Mouse (Mus musculus) thymus, postnatal 0 days (tissue): ENCODE data around the gene Fam83d. TPM values are rescaled to one million over a fixed set of nuclear protein-coding genes. Genes with fewer than 3 reads are reported as not detected.
A peak's percentile ranks its signal among the peaks of the same experiment; 100 is the strongest.
"Not testable (repeated sequence)": the region's sequence is repeated elsewhere in the genome, so short reads cannot be mapped to it uniquely, and the experiment has no call there.

ENCODE experiments used
- DNase-seq: peaks from one replicate; pipeline ENCODE4 v3.0.0-alpha.2; 2015; ENCODE audit warnings: low spot score
- polyA plus RNA-seq: library from polyadenylated mRNA; unstranded; fragments of >200 nt; fragmentation: Nextera tagmentation; extraction: Ambion mirVana; gene quantifications from 2 replicates; pipeline ENCODE4 v1.2.1, GENCODE M21; 2015

Gene Fam83d
- 18.7 and 19.8 TPM in 2 replicates for polyA plus RNA-seq

DNA sequence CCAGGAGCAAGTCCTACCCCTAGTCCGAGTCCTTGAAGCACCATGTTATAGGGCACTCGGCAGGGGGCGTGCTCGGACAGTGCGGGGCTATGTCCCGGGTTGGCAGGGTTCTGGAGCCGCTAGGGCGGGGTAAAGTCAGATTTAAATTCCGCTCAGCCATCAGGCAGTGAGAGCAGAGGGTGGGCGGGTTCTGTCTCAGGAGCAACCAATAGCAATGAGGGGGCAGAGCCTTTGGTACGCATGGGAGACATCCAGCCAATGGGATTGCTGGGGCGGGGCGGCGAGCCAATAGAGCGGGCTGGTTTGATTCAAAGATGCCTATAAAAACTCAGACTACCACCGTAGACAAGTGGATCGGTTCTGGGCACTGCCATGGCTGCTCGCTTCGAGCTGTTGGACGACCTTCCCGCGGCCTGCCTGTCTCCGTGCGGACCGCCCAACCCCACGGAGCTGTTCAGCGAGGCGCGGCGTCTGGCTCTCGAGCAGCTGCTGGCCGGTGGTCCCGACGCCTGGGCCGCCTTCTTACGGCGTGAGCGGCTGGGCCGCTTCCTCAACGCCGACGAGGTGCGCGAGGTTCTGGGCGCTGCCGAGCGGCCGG lies at the start of gene Fam83d:
Gene Fam83d, plus strand, starts transcription at position 352 of the 598 bp plus-strand sequence.
- DNase-seq = peak; percentile 97

DNA sequence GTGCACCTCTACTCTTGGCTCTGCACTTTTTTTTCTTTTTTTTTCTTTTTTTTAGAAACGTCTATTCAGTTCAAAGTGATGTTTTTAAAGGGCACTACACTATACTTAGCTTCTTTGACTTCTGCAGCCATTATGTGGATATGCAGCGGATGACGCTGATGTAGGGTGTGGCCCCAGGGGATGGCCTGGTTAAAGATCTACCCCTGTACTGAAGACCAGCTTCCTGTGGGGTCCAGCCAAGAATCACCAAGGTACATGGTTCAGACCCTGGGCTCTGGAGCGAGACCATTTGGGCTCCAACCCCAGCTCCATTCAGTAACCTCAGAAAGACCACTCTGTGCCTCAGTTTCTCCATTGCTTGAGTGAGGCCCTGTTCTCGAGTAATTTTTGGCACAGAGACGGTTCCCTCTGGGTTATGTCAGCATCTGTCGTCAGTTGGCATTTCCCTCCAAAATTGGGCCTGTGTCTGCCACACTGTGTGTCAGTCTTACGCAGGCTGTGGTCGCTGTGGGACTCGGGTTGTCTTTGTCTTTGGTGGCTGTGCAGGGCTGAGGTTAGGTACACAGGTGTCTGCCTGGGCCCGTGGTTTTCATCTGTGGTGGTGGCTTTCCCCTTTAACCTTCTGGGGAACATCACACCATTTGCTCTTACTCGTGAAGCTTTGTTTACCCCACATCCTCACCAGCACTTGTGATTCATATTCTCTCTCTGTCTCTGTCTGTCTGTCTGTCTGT lies 48.9 kb upstream of the Fam83d start:
- DNase-seq = peak; percentile 96

DNA sequence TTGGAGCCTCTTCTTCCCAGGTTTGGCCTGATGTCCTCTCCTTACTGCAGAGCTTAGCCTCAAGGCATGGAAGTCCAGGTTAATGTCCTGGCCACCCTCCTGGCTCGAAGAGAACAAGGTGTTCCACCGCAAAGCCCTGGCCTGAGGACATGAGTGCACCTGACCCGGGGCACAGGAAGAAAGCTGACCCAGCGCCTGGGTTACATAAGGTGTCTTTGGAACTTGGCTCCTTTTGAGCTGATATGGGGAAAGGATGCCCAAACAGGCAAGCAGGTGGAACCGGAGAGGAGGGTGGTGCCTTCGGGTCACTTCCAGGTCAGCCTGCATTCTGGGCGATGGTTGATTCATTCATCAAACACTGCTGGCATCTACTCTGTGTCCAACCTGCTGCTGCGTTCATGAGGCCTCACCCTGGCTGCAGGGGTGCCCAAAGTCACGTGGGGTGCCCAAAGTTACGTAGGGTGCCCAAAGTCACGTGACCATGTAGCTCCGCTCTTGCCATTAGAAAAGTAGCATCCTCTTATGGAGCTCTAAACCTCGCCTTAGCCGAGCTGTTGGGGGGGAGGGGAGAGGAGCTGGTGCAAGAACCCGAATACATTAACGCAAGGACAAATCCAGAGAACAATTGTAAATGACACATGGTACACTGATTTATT lies 47.0 kb upstream of the Fam83d start:
- DNase-seq = no peak

DNA sequence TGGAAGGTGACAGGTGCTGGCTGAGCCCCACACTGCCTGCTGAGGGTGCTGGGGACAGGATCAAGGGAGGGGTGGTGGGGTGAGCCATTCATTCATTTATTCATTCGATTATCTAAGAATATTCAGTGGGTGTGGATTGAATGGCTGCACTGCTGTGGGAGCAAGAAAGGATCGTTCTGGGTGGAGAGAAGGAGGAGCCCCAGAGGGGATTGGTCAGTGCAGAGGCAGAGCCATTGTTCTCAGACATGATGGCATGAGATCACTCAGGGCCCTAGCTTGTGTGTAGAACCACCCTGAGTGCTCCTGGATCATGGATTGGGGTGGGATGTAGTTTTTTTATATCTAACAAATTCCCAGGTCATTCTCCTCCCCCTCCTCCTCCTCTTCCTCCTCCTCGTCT lies 46.4 kb upstream of the Fam83d start:
- DNase-seq = no peak

DNA sequence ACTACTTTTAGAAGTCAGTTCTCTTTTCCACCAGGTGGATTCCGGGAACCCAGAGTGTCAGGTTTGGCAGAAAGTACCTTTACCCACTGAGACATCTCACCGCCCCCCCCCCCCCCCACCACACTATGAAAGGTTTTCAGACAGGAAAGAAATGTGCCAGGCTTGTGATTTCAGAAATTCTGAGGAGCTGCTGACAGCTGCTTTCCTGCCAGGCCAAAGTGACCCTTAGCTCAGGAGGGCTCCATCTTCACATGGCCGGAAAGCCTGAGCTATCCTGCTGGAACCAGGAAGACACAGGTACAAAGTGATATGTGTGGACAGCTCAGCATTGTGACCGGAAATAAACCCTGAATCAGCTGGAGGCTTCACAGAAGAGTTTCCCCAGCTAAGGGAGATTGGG lies 45.8 kb upstream of the Fam83d start:
- DNase-seq = peak; percentile 30

DNA sequence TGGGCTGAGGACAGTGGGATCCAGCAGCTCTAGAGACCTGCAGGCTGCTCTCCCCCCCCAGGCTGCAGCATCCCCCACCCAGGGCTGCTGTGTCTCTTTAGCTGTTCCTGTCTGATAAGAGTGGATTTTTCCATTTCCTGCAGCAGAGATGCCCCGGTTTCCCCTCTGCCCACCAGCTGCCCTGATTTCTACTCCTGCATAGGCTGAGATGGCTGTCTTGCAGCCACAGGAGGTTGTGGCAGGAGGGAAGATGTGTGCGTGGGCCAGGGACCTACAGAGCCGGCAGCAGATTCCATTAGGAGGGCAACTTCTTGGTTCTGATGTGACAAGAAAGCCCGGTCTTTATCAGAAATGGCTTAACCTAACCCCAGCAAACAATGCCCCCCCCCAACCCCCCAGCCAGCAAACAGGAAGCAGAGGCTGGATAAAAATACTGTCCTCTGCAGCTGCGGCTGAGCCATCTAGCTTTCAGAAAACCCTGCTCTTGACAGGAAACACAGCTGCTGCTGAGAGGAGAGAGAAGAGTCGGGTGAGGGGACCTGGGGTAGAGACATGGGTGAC lies 44.8 kb upstream of the Fam83d start:
- peak; percentile 90 for DNase-seq

DNA sequence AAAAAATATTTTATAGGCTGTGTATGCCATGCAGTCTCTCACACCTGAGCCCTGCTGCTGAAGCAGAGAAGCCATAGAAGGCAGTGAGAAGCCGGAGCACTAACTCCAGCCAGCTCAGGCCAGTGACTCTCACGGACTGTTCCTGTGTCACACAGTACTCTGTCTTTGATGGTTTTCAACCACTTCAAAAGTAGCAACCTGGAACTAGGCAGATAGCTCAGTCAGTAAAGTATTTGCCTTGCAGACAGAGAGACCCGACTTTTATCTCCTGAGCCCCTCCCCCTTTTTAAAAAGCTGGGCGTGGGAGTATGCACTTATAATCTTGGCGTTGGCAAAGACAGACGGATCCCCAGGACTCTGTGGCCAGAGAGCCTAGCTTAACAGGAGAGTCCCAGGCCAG lies 44.1 kb upstream of the Fam83d start:
- DNase-seq = peak; percentile 68

DNA sequence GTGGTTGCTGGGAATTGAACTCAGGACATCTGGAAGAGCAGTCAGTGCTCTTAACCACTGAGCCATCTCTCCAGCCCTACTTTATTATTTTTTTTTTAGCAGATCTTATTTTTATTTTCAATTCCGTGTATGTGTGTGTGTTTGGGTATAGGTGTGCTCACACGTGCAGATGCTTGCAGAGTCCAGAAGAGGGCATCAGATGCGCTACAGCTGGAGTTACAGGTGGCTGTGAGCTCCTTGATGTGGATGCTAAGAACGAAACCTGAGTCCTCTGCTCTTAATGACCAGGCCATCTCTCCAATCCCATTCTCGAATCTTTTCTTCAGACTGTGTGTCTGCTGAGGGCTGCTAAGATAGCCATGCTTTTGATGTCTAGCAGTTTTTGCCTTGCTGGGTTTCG lies 41.6 kb upstream of the Fam83d start:
- peak; percentile 28 for DNase-seq

DNA sequence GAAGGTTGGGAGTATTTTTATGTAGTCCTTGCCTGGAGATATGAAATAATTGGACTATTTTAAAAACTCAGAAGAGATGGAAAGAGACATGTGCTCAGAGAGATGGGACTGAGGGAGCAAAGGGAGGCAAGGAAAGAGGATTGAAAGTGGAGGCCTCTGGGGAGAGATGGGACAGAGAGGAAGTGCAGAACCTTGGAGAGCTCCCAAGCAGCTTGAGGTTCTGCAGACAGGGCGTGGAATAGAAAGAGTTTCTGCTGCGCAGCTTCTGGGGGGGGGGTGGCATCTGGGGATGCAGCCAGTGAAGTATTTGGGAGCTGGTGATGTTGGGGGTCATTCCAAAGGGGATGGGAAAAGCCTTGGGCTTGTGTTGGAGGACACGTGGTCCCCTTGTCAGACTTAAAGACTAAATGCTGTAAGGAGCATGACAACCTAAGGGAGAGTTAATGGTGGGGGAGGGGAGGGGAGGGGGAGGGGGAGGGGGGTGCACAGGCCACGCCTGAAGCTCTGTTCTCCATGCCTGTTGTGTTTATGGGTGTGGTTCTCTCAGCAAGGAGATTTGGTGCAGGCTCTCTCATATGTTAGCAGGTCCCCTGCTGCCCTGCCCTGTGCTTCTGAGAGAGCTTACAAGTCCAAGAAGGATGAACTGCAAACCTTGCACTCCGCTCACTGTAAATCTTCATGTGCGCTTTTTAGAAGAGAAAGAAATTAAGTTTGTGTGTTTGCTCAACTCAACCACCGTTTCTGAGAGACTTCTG lies 39.7 kb upstream of the Fam83d start:
- peak; percentile 38 for DNase-seq

DNA sequence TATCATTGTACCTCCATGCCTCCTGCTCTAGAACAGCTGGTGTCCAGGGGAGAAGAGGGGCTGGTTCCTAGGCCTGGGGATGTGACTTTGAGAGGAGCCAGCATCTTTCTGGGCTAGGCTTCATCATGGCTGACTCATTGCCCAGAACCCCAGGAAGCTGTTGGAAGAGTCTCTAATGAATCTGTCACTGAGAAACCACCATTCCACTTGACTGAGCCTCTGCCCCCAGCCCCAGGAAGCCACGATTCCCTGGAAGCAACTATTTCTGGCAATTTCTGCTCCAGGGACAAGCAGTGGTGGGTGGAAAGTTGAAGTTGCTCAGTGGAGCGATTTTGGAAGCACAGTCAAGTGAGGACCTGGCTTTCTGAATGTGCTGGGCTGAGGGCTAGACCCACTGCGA lies 37.0 kb upstream of the Fam83d start:
- no peak for DNase-seq

DNA sequence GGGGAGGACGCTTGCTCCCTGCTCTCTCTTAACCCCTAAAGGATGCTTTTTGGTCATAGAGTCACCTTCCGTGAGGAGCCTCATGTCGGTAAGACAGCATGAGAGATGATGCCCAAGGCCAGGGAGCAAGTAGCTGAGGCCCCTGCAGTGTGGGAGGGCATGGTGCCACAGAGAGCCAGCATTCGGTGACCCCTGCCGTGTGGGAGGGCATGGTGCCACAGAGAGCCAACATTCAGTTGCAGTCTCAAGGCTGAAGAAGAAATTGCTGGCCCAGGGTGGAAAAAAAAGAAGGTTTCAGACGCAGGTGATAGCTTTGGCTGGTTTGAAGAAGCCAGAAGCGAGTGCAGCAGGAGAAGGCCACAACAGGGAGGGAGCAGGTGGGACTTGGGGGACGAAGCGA lies 35.4 kb upstream of the Fam83d start:
- no peak for DNase-seq

DNA sequence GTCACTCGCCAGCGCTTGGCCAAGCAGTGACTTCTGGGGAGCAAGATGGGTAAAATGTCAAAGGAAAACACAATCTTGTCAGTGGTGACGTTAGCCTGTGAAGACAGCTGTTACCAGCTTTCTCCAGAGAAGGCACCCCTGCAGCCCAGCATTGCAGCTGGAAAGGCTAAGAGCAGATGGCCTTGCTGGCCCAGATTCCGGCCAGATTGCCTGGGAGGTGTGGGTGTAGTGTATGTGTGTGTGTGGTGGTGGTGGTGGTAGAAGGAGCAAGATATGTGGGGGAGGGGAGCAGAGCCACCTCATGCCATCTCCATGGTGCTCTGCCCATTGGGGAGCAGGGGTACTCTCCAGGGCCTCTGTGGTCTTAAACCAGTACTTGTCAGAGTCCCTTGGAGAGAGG lies 34.8 kb upstream of the Fam83d start:
- peak; percentile 14 for DNase-seq

DNA sequence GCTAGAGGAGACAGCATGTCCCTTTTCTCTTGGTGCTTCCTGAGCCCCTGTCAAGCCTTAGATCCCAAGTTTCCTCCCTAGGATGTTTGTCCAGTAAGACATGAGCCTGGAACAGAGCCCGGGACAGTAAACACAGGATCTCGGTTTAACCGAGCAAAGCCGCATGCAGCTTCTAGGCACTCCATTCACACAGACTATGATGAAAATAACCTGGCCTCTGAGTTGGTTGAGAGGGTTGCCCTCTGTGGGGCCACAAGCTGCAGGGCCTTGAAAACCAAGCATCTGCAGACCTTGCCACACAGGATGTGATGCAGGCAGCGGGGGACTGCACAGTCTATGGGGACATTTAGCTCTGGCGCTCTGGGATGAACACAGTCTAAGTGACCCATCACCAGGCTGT lies 34.0 kb upstream of the Fam83d start:
- DNase-seq = peak; percentile 74

DNA sequence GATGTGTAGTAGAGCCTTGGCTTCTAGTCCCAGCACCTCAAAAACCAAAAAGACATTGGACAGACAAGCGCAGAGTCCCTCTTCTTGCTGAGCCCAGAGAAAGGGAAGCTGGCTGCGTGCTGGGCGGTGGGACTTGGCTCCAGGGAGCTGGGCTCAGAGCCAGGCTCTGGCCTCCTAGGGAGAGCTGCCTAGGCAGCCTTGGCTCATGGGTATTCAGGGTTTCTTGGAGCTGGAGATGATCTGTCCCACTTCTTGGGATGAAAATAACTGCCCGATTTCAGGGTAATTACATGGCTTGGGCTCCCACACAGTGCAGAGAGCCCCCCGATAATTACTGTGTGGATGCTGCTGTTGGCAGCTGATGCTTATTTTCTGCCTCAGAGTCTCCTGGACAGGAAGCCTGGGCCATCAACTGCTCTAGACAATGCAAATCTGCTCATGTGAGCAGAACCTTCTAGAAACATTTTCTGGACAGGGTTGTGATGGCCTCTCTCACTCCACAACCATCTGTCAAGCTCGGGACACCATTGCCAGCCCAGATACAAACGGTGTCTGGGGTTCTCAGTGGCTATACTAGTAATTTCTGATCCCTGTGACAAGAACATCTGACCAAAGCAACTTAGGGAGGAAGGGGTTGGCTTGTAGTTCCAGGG lies 33.3 kb upstream of the Fam83d start:
- DNase-seq = no peak

DNA sequence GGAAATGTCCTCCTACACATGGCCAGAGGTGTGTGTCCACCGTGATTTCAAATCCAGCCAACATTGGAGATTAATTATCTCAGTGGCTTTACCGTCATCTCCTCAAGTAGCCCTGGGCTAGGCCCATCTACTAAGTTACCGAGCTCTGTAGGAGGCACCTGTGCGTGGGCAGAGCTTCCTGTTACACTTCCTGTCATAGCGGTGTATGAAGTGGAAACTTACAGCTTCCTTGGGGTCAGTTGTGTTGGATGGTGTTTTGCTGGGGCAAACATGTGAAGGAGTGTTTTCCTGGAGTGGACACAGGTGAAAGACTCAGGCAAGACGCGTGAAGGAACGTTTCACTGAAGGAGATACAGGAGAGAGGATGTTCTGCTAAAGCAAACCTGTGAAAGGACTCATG lies 32.6 kb upstream of the Fam83d start:
- peak; percentile 66 for DNase-seq

DNA sequence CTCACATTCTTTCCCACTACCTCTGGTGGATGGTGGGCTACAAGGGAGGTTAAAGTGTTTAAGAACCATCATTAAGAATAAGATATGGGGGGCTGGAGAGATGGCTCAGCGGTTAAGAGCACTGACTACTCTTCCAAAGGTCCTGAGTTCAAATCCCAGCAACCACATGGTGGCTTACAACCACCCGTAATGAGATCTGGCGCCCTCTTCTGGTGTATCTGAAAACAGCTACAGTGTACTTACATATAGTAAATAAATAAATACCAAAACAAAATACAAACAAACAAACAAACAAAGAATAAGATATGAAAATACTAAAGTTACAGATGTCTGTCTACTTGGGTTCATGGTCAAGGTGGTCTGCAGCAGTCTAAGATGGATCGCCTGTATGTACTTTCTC lies 31.6 kb upstream of the Fam83d start:
- DNase-seq = not testable (repeated sequence)

DNA sequence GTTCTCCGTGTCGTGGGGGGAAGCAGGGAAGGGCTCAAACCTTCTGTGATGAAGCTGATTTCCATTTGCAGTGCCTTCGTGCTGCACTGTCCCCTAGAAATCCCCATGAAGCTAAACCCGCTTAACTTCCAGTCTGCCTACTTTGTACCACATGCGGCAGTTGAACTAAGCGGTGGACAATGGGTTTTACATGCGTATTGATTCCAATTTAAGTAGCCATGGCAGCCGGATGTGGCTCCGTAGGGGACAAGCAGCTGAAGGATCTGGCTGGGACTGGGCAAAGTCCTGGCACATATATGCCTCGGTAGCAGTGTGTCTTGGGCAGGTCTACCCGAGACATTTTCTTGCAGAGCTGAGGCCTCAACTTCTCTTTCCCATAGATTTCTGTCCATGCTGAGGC lies 29.3 kb upstream of the Fam83d start:
- no peak for DNase-seq

DNA sequence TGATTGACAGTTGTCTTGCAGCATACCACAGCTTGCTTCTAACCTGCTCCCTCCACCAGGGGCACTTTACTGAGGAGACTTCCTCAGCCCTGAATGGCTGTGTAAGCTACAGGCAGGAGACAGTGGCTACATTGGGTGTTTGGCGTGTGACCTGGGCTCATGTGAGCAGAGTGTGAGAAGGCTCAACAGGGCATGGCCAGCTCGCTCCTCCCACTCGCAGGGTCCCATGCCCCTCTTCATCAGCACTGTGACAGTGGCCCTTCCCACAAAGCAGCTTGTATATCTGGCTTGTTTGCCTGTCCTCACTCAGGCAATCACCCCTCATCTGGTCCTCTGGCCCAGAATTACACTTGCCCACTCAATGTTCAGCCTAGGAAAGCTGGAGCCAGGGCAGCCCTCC lies 28.8 kb upstream of the Fam83d start:
- DNase-seq = no peak

DNA sequence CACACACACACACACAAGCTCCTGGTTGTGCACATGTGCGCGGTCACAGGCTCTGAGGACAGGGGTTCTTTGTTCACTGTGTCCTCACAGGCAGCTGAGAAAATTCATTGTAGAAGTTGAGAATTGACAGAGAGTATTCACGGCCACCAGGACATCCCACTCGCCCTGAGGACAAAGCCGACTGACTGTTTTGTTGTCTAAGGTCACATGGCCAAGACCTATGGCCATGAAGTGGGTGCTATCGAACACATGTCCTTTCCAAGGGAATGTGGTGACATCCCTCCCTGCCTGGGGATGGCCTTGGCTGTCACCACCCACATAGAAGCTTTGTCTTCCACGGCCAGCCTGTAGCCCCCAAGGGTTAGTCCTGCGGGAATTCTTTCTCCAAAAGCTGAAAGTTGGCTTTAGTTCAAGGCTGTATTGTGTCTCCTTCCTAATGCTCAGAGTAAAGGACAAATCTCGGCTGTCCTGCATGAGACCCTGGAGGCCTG lies 26.8 kb upstream of the Fam83d start:
- DNase-seq = no peak

DNA sequence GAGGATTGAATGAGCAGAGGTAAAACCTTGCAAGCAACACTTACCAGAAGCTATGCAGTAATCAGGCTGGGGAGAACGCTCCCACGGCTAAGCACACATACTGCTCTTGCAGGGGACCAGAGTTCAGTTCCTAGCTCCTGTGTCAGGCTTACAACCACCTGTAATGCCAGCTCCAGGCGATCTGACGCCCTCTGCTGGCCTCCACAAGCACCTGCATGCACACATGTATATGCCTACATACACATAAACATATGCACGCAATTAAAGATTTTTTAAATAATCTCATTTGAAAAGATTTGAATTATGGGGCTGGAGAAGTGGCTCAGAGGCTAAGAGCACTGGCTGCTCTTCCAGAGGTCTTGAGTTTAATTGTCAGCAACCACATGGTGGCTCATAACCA lies 25.5 kb upstream of the Fam83d start:
- DNase-seq = no peak
